Mouse (Mus musculus): ENCODE data around the gene Cfap221. TPM values are rescaled to one million over a fixed set of nuclear protein-coding genes. Genes with fewer than 3 reads are reported as not detected.
A peak's percentile ranks its signal among the peaks of the same experiment; 100 is the strongest.

The Cfap221 gene
- total and polyA plus RNA-seq, 2 experiments from 2014 or later: not detected

- Histone ChIP-seq H3K36me3 (replicated peaks; ENCODE audit: control insufficient read depth, insufficient read depth, low read length) (no peaks in the 10 kb centered on the region), H3K4me2 (ENCODE audit: low read depth, low read length) (no peak overlapping the region), H3K9me3 (replicated peaks; ENCODE audit: control insufficient read depth, low read length) (no peaks in the 10 kb centered on the region), H3K27me3 (ENCODE audit: control insufficient read depth, insufficient read depth, low read length) (no peaks in the 10 kb centered on the region), H3K4me3 (ENCODE audit: low read depth, low read length) (no peak overlapping the region), H3K4me1 (ENCODE audit: control insufficient read depth, insufficient read depth) (peaks cover 2% of the 10 kb centered on the region; the same call in 1 of the 2 replicates), H3K27ac (ENCODE audit: low read depth) (no peak overlapping the region), H3K9ac (replicated peaks; ENCODE audit: low read depth, low read length) (no peak overlapping the region)
- no peak for TF ChIP-seq CTCF (IDR thresholded peaks at IDR 0.05; ENCODE audit: low read depth)
- no peak for TF ChIP-seq EP300 (IDR thresholded peaks at IDR 0.05; ENCODE audit: low read depth)
- WGBS: 80% methylated on average over 5 of the region's 5 CpGs
- ATAC-seq (ENCODE audit: insufficient read depth, low read depth) (no peak), DNase-seq (ENCODE audit: low spot score) (no peak)
Measured at GRCm38 (mm10) chr1:119916823-119917371, 80.1 kb downstream of the Cfap221 start.

DNA sequence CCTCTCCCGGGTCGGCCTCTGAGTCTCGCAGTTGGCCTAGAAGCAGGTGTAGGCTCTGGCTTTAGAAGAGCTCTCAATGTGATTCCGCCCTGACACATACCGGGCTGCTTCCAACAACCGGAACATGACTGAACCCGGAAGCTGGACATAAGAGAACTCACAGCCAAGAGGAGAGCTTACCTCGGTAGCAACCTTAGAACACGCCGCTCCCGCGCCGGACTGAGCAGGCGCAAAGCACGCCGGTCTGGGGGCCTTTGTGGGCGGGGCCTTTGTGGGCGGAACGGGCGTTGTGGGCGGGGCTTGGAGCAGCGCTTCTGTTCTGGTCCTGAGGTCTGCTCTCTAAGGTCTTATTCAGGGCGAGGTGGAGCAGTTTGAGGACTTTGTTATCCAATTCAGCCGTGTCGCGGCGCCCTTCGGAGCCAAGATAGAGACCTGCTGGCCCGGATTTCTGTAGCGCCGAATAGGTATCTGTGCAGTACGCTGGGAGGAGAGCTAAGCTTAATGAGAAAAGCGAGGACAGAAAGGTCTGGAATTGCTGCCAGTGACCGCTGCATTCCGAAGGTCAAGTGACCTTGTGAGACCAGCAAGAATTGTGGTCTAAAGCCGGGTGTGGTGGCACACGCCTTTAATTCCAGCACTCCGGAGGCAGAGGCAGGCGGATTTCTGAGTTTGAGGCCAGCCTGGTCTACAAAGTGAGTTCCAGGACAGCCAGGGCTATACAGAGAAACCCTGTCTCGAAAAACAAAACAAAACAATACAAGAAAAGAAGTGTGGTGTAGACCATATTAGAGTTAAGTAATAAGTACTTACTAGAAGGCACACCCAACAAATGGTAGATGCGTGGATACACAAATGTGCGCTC, 83.8 kb downstream of the Cfap221 start, which contains the start of gene Tmem177:
Gene Tmem177, minus strand, starts transcription at position 256 of the 862 bp plus-strand sequence.
- Histone ChIP-seq H3K4me3 (ENCODE audit: low read depth, low read length) (peak within 1 kb of the TSS; percentile 58), H3K9me3 (replicated peaks; ENCODE audit: control insufficient read depth, low read length) (no peaks in the 10 kb centered on the region), H3K4me1 (ENCODE audit: control insufficient read depth, insufficient read depth) (peaks cover 3% of the 10 kb centered on the region; the same call in 1 of the 2 replicates), H3K27me3 (ENCODE audit: control insufficient read depth, insufficient read depth, low read length) (no peaks in the 10 kb centered on the region), H3K27ac (ENCODE audit: low read depth) (peak within 1 kb of the TSS; percentile 55), H3K4me2 (ENCODE audit: low read depth, low read length) (peak within 1 kb of the TSS; percentile 75), H3K9ac (replicated peaks; ENCODE audit: low read depth, low read length) (peak within 1 kb of the TSS; percentile 9; the same call in 1 of the 2 replicates), H3K36me3 (replicated peaks; ENCODE audit: control insufficient read depth, insufficient read depth, low read length) (0 out of 2 replicates have a peak, but pooled peaks cover 4% of the 10 kb centered on the region)
- DNase-seq (ENCODE audit: low spot score): peak; percentile 83
- ATAC-seq (ENCODE audit: insufficient read depth, low read depth): peak; percentile 98
- TF ChIP-seq CTCF (IDR thresholded peaks at IDR 0.05; ENCODE audit: low read depth) (no peak), EP300 (IDR thresholded peaks at IDR 0.05; ENCODE audit: low read depth) (no peak)
- 9% methylated on average over 42 of the region's 42 CpGs for WGBS

- no peak overlapping the region for H3K4me2 ChIP-seq (ENCODE audit: low read depth, low read length)
- TF ChIP-seq CTCF (IDR thresholded peaks at IDR 0.05; ENCODE audit: low read depth): no peak
- TF ChIP-seq EP300 (IDR thresholded peaks at IDR 0.05; ENCODE audit: low read depth): no peak
- ATAC-seq (ENCODE audit: insufficient read depth, low read depth) (no peak), DNase-seq (ENCODE audit: low spot score) (no peak)
- H3K9ac ChIP-seq (replicated peaks; ENCODE audit: low read depth, low read length): no peak overlapping the region
- no peak overlapping the region for H3K27ac ChIP-seq (ENCODE audit: low read depth)
- 0 out of 2 replicates have a peak, but pooled peaks cover 4% of the 10 kb centered on the region for H3K36me3 ChIP-seq (replicated peaks; ENCODE audit: control insufficient read depth, insufficient read depth, low read length)
- no peaks in the 10 kb centered on the region for H3K9me3 ChIP-seq (replicated peaks; ENCODE audit: control insufficient read depth, low read length)
- H3K4me1 ChIP-seq (ENCODE audit: control insufficient read depth, insufficient read depth): peaks cover 3% of the 10 kb centered on the region; the same call in 1 of the 2 replicates
- WGBS: 48% methylated on average over 2 of the region's 2 CpGs
- H3K27me3 ChIP-seq (ENCODE audit: control insufficient read depth, insufficient read depth, low read length): no peaks in the 10 kb centered on the region
- H3K4me3 ChIP-seq (ENCODE audit: low read depth, low read length): no peak overlapping the region
Measured at GRCm38 (mm10) chr1:119907206-119907748, 89.8 kb downstream of the Cfap221 start.

GRCm38 (mm10) chr1:119903231-119903620, 93.8 kb downstream of the Cfap221 start:
- WGBS: 53% methylated on average over 6 of the region's 6 CpGs

DNA sequence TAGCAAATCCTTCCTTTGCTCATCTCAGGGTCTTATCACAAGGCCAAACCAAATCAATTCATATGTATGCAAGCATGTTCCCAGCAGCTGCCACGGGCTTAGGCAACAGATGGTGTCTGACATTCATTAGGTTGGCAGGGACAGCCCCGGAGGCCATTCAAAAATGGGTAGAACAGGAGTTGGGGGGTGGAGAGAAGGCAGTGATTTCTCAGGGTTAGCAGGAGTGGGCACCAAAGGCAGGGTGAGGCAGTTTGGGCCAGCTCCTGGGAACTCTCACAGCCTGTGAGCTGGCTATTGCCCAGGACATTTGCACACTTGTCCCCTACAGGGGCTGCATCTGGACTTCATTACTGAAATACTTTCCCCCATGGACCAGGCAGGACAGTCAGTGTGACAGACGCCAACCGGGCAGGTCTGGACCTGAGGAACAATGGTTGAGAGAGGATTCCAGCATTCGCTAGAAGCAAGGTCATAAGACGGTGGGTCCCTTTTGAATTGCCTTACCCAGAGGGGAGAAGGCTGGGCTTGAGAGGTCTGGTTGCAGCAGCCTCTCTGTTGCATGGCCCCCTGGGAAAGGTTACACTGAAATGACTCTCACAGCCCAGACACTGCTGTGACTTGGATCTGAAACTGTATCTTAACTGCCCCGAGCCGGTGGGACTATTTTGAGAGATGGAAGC, 94.3 kb downstream of the Cfap221 start:
- Histone ChIP-seq H3K4me1 (ENCODE audit: control insufficient read depth, insufficient read depth) (no peaks in the 10 kb centered on the region), H3K4me2 (ENCODE audit: low read depth, low read length) (no peak overlapping the region), H3K36me3 (replicated peaks; ENCODE audit: control insufficient read depth, insufficient read depth, low read length) (no peaks in the 10 kb centered on the region), H3K9me3 (replicated peaks; ENCODE audit: control insufficient read depth, low read length) (no peaks in the 10 kb centered on the region), H3K4me3 (ENCODE audit: low read depth, low read length) (no peak overlapping the region), H3K27me3 (ENCODE audit: control insufficient read depth, insufficient read depth, low read length) (no peaks in the 10 kb centered on the region), H3K27ac (ENCODE audit: low read depth) (no peak overlapping the region), H3K9ac (replicated peaks; ENCODE audit: low read depth, low read length) (no peak overlapping the region)
- 37% methylated on average over 8 of the region's 8 CpGs for WGBS
- ATAC-seq (ENCODE audit: insufficient read depth, low read depth) (peak; percentile 24; the same call in 1 of the 2 replicates), DNase-seq (ENCODE audit: low spot score) (no peak)
- TF ChIP-seq EP300 (IDR thresholded peaks at IDR 0.05; ENCODE audit: low read depth) (no peak), CTCF (IDR thresholded peaks at IDR 0.05; ENCODE audit: low read depth) (no peak)

More at GRCm38 (mm10) chr1:119903231-119903620, 93.8 kb downstream of the Cfap221 start:
- ATAC-seq (ENCODE audit: insufficient read depth, low read depth) (0 out of 2 replicates have a peak, but pooled peaks have one; percentile 3), DNase-seq (ENCODE audit: low spot score) (no peak)
- H3K36me3 ChIP-seq (replicated peaks; ENCODE audit: control insufficient read depth, insufficient read depth, low read length): no peaks in the 10 kb centered on the region
- no peaks in the 10 kb centered on the region for H3K4me1 ChIP-seq (ENCODE audit: control insufficient read depth, insufficient read depth)
- no peak overlapping the region for H3K4me3 ChIP-seq (ENCODE audit: low read depth, low read length)
- H3K27me3 ChIP-seq (ENCODE audit: control insufficient read depth, insufficient read depth, low read length): no peaks in the 10 kb centered on the region
- H3K9ac ChIP-seq (replicated peaks; ENCODE audit: low read depth, low read length): no peak overlapping the region
- H3K9me3 ChIP-seq (replicated peaks; ENCODE audit: control insufficient read depth, low read length): no peaks in the 10 kb centered on the region
- no peak overlapping the region for H3K27ac ChIP-seq (ENCODE audit: low read depth)
- TF ChIP-seq CTCF (IDR thresholded peaks at IDR 0.05; ENCODE audit: low read depth) (no peak), EP300 (IDR thresholded peaks at IDR 0.05; ENCODE audit: low read depth) (no peak)
- no peak overlapping the region for H3K4me2 ChIP-seq (ENCODE audit: low read depth, low read length)
